Mouse (Mus musculus): ENCODE results near the gene Tmcc1.
A peak's percentile ranks its signal among the peaks of the same experiment; 100 is the strongest.
"Not testable (repeated sequence)": the region's sequence is repeated elsewhere in the genome, so short reads cannot be mapped to it uniquely, and the experiment has no call there.

Tmcc1 gene

DNA sequence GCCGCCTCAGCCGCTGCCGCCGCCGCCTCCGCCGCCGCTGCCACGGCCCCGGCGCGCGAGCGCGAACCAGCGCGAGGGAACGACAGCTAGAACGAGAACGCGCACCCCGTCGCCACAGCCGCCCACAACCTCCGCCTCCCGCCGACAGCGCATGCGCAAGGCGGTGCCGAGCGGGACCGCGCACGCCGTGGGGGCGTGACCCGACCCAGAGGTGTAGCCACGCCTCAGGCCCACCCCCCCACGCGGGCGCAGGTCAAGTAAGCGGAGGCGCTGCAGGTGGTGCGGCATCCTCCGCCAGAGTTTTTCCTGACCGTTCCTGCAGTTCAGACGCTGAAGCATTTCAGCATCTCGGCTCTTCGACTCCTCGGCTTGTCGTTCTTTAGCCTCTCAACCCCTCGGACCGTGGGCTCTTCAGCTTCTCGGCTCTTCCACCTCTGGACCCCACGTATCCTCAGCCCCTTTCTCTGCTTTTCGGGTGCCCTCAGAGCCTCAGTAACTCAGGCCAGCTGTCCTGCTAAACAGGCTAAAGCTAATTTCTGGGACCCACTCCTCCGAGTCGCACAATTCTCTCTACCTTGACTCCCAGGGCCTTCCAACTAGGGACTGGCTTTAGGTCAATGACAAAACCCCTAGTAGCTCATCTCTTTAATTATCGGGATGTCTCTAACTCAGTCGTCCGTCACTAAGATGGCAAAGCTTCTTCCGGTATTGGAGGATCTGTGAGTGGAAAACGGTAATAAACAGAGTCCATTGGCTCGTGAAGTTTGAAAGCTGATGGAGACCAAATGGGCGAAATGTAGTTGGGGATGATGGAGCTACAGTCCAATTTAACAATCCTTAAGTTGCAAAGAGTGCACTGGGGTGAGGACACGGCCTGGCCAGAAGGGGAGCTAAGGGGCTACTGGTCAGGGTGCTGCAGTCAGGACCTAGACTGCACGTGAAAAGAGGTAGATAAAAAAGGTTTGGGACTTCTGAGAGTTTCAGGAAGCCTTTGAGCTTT is at the start of gene Tmcc1:
Gene Tmcc1, minus strand, starts transcription at position 93 of the 1,000 bp plus-strand sequence.
- DNase-seq = peak; percentile 98

DNA sequence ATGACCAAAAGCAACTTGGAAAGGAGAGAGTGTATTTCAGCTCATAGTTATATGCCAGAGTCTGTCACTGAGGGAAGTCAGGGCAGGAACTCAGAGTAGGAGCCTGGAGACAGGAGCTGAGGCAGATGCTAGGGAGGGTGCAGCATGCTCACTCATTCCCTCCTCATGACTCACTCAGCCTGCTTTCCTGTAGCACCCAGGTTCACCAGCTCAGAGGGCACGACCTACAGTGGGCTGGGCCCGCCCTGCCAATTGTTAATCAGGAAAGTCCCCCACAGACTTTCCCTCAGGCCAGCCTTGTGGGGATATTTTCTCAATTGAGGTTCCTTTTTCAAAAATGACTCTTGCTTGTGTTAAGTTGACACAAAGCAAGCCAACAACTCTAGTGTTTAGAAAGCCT is 47.1 kb upstream of the Tmcc1 start:
- no peak for DNase-seq

DNA sequence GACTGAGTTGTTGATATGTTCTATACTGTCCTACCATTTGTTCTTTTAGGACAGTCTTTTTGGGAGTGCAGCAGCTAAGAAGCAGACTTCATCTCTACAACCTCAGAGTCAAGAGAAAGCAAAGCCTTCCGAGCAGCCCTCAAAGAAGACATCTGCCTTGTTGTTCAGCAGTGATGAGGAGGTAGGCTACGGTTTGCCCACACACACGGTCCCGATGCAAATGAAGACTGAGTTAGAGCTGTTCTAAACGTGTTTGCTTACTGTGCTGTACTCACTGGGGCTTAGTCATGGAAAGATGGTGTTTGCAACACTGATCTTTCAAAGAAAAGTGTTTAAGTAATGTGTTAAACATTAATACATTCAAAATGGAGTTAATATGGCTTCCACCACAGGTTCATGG is 44.8 kb upstream of the Tmcc1 start:
- no peak for DNase-seq

DNA sequence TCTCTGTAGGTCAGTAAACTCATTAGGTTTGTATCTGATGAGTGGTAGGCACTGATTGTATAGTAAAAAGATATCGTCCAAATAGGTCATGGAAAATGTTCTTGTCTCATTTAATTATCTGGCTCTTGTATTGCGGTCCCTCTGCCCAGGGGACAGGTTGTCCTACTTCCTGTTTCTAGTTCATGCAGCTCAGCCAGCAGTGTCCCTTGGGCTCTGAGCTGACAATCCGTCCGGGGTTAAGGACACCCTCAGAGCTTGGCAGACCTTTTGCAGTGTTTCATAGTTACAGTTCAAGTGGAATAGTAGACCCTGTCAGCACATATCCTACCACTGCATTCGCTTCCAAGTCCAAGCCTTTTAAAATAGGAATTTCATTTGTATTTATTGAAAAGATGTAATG is 42.0 kb upstream of the Tmcc1 start:
- no peak for DNase-seq

DNA sequence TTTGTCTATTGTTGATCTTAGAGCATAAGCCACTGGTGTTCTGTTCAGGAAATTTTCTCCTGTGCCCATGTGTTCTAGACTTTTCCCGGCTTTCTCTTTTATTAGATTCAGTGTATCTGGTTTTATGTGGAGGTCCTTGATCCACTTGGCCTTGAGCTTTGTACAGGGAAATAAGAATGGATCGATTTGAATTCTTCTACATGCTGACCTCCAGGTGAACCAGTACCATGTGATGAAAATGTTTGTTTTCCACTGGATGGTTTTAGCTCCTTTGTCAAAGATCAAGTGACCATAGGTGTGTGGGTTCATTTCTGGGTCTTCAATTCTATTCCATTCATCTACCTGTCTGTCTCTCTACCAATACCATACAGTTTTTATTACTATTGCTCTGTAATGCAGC is 41.5 kb upstream of the Tmcc1 start:
- DNase-seq = not testable (repeated sequence)

DNA sequence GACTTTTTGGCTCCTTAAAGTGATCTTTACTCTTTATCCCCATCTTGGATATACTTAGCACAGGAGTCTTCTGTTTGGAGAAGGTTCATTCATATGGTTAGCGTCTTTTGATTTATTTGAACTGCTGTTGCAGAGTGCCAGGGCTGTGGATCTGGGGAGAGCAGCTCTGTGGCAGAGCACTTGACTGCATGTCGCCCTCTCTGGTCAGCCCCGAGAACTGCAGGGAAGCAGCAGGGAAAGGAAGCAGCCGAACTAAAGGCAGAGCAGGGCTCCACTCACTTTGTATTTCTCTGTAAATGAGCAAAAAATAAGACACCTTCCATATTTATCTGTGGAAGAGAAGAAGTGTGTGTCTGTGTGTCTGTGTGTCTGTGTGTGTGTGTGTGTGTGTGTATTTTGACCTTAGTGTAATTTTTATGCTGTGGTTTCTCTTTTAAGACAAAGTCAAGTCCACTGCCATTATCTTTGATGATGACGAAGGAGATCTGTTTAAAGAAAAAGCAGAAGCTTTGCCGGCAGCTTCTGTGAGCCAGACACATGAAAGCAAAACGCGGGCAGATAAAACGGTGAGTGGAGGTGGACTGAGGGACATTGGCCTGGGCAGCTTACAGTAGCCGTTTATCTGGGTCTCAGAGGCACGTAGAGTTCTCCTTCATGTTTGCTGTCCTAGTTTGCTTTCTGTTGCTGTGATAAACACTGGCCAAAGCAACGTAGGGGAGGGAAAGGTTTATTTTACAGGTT is 35.7 kb upstream of the Tmcc1 start:
- DNase-seq = peak; percentile 80

DNA sequence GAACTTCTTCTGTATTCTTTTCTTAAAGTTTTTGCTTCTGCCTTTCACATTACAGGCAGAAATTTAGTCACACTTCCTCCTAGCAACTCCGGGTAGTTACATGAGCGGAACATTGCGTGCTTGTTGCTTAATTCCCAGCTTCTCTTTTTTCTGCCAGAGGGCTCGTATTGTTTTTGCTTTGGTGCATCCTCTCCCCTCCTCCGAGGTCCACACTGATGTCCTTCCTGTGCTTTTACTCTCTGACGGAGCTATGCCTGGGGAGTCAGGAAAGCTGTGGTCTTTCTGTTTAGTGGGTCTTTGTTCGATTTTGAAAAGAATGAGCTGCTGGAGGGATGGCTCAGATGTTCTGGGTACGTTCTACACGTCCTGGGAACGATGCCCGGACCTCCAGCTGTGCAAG is 34.5 kb upstream of the Tmcc1 start:
- peak; percentile 59 for DNase-seq

DNA sequence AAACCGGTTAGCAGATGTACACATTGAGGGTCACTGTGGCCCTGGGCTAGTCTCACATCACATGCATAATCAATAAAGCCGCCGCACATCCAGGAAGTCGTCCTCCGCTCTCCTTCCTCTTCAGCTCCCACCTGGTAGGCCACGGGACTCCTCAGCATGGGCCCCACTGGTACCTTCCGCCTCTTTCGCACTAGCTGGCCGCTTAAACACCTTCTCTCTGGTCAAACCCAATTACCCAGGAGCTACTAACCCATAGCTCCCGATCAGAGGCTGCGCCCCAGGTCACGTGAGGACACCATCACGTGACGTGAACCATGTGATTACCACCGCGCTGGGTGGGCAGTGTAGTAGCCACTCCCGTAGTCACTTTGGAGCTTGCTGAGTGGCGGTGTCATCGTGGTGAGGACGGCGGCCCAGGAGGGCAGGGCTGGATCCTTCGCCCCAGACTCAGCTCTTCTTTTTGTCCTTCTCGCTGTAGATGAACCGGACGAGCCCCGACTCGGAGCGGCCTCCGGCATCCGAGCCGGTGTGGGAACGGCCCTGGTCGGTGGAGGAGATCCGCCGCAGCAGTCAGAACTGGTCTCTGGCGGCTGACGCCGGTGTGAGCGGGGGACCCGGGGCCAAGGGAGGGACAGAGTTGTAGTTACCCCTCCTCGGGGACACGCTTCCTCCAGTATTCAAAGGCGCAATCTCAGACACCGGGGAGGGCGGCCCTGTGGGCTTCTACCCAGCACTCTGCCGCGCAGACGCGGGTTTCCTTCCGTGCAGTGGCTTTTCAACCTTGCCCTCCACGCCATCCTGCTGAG is 14.6 kb upstream of the Tmcc1 start, which contains the start of gene Washc2:
Gene Washc2, plus strand, starts transcription at position 310 of the 806 bp plus-strand sequence.
- peak; percentile 98 for DNase-seq

DNA sequence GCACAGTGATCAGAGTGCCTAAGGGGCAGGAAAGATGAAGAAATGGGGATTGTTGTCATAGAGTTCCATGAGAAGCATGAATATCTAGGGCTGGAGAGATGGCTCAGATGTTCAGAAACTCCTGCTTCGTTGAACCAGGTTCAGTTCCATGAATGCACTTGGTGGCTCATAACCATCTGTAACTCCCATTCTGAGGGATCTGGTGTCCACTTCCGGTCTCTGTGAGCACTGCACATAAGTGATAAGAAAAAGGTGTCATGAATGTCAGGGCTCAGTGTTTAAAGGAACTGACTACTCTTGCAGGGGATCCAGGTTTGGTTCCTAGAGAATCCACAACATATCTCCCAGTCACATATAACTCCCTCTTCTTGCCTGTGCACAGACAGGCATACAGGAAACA is 6.4 kb upstream of the Tmcc1 start:
- no peak for DNase-seq

DNA sequence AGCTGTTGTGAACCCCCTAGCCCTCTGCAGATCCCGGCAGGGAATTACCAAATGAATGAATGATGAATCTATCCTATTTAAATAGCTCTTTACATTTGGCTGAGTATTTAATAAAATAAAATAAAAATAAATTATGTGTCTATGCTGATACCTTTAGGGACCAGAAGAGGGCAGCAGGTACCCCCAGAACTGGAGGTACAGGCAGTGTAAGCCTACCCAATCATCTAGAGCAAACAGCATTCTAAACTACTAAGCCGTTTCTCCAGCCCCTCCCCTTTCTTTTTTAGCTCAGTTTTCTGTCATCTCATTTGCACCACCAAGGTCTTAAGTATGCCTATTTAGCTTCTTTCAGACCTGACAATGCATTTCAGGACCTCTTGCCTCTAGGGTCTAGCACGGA is 4.9 kb upstream of the Tmcc1 start:
- peak; percentile 56 for DNase-seq

DNA sequence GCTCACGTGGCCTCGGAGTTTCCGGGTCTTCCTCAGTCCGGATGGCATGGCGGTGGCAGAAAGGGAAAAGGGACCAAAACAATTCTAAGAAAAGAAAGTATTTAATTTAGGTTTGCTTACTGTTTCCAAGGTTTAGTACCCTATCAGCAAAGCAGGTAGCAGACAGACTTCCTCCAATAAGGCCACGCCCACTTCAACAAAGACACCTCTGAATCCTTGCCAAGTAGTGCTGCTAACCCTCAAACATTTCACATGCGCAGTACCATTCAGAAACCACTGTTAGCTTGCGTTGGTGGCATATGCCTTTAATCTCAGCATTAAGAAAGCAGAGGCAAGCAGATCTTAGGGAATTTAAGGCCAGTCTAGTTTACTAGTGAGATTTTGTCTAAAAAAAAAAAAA is 2.5 kb upstream of the Tmcc1 start:
- DNase-seq = no peak

DNA sequence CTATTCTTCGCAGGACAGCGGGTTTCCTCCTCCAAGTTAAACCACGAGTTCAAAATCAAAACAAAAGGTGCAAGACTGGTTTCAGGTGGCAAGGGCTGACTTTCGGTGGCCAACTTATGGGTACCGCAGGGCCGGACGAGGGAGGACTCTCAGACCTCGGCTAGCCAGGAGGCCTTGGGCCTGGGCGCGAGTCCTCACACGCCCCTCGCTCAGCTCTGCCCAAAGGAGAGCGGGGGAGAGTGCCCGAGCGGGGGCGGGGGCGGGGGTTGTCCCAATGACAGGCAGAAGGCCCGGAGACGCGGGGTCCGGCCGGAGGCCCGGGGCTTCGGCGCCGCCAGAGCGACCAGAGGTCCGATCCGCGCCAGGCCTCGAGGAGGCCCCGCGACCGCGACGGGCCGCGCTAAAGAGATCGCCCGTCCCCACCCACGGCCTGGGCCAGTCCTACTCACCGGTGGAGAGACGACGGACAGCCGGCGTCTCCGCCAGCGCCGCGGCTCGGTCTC is 426 bp downstream of the Tmcc1 start:
- DNase-seq = peak; percentile 28

DNA sequence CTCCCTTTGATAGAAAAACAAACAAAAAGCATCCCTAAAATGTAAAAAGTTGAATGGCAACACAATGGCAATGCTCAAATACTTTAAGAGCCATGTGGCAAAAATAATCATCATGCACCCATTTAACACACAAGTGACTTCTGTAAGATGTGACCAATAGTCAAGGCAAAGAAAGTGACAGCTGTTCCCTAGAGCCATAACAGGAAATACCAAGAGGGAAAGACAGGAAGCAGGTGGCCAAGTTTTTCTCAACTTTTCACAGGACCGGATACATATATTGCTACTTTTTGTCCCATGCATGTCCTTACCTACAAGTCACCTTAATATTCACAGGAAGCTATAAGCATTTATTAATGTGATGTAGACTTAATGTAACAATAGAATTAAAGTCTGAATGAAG is 3.9 kb downstream of the Tmcc1 start:
- no peak for DNase-seq

DNA sequence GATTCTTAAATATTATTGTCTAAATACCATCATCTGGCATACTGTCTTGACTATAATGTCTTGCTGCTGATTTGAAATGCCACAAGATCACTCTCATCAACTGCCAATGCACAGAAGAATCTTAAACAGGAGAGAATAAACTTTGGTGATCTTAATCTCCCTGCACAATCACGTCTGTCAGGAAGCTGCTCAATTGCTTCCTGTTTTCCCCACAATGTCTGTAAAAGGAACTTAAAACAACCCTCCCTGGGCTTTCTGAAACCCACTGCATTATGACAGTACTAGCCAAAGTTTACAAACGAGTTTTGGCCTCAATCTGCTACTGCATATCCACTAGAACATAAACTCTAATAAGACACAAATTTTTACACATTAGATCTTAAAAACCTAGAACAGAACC is 6.8 kb downstream of the Tmcc1 start:
- peak; percentile 14 for DNase-seq

DNA sequence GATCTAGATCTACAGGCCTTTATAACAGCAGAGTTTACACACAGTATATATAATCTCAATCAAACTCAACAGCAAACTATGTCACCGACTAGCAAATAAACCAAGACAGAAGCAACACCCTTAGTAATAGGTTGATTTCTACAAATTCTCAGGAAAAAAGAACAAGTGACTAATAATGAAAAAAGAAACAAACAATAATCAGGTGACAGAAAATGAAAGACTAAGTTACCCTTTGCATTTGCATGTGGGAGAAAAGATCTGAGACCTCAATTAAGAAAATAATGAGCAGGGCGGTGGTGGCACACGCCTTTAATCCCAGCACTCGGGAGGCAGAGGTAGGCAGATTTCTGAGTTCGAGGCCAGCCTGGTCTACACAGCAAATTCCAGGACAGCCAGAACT is 9.8 kb downstream of the Tmcc1 start:
- no peak for DNase-seq

DNA sequence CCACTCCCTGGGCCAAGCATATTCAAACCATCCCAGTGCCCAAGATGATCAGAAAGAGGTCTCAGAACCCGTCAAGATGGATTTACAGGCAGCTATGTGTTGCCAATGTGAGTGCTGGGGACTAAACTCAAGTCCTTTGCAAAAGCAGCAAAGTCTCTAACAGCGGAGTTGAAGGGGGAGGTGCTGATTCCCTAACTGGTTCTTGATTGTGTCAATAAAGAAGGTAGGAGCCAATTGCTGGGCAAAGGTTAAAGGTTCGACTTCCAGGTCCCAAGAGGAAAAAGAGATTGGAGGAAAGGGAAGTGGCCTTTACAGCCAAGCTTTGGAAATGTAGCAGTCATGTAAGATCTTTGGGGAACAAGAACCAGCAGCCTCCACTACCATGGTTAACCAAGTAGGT is 12.6 kb downstream of the Tmcc1 start:
- peak; percentile 9 for DNase-seq

DNA sequence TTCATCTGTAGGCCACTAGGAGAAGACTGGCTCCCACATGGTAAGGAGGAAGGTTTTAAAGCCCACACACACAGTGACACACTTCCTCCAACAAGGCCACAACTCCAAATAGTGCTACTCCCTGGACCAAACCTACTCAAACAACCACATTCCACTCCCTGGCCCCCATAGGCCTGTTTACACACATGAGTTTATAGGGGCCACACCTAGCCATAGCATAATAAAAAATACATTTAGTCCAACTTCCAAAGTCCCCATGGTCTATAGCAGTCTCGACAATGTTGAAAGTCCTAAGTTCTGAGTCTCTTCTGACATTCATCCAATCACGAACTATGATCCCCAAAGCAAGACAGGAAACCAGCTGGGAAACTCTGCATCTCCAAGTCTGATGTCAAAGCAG is 14.9 kb downstream of the Tmcc1 start:
- DNase-seq = no peak

DNA sequence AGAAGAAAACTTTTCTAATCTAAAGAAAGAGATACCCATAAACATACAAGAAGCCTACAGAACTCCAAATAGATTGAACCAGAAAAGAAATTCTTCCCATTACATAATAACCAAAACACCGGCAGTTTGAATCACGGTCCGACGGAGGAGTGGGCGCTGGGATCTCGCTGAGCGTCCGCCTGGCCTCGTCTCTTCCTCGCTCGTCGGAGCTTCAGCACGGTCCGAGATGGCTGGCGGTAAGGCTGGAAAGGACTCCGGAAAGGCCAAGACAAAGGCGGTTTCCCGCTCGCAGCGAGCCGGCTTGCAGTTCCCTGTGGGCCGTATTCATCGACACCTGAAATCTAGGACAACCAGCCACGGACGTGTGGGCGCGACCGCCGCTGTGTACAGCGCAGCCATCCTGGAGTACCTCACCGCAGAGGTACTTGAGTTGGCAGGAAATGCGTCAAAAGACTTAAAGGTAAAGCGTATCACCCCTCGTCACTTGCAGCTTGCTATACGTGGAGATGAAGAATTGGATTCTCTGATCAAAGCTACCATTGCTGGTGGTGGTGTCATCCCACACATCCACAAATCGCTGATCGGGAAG is 19.7 kb downstream of the Tmcc1 start:
- DNase-seq = not testable (repeated sequence)

DNA sequence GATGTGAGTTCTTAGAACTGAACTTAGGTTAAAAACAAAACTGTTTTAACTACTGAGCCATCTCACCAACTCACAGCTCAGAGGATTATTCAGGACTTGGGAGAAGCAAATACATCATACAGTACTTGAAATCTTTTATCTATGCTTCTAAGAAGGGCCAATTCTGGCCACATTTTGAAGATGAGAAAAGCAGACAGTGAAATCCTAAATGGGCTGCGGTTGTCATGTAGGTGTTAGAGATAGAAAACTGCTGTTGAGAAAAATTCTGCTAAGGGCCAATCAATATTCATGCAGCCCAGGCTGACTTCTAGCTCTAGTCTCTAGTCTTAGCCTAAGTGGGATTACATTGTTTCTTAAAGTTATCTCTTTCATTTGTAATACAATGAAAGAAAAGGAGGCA is 26.9 kb downstream of the Tmcc1 start:
- DNase-seq = peak; percentile 45

DNA sequence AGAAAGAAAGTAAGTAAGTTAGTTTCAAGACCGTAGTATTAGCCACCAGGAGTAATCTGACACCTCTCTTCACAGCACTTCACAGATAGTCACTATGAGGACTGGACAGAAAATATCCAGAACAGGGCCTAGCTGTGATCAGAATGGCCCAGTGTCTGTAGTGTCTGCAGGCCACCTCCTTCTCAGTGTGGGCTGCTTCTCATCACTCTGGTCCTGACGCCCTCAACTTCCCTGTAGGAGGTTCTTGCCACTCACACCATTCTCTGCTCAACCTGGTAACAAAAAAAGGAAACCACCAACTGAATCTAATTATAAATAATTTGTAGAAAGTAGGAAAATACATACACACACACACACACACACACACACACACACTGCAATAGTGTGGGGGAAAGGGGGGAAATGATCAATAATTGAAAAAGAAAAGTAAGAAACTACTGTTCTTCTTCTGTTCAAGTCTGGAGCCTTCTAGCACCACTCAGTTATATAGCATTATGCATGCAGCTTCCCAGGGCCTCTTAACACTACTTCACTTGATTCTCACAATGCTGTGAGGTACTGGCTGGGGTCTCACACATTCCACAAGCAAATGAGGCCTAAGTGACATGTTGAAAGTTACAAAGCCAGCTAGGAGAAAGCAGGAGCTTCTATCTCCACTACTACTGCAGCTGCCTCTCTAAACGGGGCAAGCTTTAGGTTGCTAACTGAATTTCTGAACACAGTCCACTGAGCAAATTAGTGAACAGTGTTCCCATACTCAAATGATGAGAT is 38.2 kb downstream of the Tmcc1 start:
- DNase-seq = no peak

DNA sequence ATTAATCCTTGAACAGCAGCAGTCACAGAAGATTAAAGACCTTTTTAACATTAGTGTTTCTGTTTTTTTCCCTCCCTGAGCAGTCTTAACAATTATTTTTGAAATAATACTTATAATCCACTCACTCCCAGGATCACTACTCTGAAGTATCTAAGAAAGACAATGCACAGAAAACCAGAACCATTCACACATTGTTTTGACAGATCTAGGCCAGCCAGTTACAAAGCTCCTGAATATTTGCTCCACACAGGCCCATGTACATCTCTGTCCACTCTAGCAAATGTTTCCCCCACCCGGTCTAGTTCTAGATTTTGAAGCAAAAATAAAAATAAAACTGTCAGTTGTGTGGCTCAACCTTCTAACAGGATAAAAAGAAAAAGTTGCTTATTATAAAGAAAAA is 45.9 kb downstream of the Tmcc1 start:
- no peak for DNase-seq

DNA sequence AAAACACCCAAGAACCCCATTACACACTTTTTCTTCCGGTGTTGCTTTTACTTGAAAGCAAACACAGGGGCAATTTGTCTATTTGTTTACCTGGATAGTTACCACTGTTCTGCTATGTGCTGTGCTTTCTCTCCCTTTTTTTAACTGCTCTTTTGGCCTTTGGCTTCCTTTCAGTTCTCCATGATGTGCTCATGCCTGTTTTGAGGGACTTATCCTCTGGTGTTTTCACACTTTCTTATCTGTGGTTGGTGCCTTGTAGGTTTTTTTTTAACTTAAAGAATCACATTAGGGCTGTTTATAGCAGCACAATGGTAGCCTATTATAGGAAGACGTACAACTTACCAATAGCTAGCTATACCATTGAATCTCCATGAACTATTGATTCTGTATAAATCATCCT is 51.6 kb downstream of the Tmcc1 start:
- no peak for DNase-seq
